Mouse (Mus musculus): ENCODE measurements around the gene Fam222a.

Gene Fam222a

DNA sequence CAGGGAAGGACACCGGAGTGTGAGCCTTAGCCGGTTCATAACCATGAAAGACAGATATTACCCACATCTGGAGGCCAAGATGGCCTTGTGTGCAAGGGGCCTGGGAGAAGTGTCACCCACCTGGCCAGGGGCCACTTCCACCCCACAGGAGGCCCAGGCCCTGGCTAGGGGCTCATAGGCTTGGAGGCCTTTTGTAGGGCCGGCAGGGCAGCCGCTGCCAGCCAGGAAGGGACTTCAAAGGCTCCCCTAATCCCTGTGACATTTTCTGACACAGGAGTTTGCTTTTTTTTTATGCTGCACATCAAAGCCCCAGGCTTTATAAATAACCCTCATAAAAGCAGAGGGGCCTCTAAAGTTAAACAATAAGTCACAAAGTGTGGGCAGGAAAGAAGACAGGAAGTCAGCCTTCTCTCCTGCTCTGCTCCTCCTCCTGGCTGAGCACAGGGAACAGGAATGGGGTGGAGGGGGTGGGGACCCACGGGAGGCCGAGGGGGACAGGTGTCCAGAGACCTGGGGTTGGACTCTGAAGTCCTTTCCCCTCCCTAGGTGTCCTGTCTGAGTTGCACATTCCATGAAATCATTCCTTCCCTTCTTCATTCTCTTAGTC lies 16.8 kb upstream of the Fam222a start:
- TF ChIP-seq GATA4 (IDR thresholded peaks at IDR 0.05; ENCODE audit: insufficient replicate concordance, low read length): no peak

DNA sequence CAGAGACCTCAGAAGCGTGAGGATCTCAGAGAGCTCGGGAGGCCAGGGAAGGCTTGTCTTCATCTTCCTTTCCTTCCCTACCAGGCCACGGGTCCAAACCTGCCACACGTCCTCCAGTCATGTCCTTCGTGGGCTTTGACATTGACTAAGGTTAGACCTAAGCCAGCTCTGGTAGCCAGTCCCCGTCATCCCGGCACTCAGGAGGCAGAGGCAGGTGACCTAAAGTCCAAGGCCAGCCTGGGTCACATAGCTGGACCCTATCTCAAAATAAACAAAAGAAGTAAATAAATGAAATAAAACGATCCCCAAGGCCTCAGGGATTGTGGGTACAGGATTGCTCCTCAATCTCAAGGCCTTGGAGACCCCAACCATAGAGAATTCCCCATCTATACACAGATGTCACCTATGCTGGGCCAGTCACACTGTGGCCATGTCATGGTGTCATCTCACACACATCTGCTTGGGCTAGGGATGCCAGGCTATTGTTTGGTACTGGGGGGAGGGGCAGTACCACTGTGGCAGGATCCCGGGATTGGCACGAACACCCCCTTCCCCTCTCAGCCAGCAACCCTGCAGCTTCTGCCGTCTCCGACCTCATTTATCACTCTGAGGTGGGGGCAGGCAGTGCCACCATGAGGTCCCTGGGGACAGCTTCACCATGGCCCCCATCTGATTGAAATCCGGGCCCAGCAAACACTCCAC lies 15.2 kb upstream of the Fam222a start:
- no peak for TF ChIP-seq GATA4 (IDR thresholded peaks at IDR 0.05; ENCODE audit: insufficient replicate concordance, low read length)

DNA sequence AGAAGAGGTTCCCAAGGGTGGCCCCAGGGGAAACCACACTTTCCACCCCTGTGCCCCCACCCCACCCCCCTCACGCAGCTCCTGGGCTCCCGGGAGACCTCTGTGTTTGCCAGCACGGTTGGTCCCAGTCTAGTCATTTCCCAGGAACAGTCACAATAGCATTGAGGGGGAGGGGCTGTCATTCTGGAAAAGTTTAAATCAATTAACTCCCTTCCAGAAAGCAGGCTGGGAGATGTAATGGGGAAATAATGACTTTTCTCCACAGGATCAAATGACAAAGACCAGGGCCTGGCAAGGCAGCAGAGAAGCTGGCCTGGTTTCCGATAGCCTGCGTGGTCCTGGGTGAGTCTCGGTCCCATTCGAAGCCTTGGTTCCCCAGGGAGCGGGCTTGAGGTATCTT lies 14.1 kb upstream of the Fam222a start:
- no peak for TF ChIP-seq GATA4 (IDR thresholded peaks at IDR 0.05; ENCODE audit: insufficient replicate concordance, low read length)

DNA sequence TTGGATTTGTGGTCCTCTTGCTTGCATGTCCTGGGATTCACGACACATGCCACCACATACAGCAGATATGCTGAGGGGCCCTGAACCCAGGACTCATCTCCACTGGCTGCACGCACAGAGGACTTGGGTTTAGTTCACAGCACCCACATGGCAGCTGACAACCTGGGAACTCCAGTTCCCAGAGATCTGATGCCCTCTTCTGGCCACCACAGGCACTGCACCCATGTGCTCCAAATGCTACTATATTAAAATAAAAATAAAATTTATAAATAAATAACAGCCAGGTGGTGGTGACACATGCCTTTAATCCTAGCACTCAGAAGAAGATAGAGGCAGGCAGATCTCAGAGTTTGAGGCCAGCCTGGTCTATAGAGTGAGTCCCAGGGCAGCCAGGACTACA lies 12.4 kb upstream of the Fam222a start:
- no peak for TF ChIP-seq GATA4 (IDR thresholded peaks at IDR 0.05; ENCODE audit: insufficient replicate concordance, low read length)

DNA sequence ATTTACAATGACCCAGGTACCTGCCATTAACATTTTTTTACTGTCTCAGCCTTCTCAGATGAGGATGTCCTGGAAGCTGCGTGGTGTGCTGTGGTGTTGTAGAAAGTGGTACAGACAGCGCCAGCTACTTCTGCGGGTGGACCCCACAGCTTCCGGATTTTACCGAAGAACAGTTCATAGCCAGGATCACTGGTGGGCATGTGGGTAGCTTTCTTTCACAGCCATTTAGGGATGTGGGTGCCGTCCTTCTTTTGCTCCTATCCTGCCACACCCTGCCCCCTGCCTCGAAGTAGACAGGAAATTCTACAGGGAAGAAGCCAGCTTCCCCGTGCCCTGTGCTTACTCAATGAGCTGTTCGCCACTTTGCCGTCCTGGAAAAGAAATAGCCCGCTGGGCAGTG lies 11.7 kb upstream of the Fam222a start:
- TF ChIP-seq GATA4 (IDR thresholded peaks at IDR 0.05; ENCODE audit: insufficient replicate concordance, low read length): no peak

DNA sequence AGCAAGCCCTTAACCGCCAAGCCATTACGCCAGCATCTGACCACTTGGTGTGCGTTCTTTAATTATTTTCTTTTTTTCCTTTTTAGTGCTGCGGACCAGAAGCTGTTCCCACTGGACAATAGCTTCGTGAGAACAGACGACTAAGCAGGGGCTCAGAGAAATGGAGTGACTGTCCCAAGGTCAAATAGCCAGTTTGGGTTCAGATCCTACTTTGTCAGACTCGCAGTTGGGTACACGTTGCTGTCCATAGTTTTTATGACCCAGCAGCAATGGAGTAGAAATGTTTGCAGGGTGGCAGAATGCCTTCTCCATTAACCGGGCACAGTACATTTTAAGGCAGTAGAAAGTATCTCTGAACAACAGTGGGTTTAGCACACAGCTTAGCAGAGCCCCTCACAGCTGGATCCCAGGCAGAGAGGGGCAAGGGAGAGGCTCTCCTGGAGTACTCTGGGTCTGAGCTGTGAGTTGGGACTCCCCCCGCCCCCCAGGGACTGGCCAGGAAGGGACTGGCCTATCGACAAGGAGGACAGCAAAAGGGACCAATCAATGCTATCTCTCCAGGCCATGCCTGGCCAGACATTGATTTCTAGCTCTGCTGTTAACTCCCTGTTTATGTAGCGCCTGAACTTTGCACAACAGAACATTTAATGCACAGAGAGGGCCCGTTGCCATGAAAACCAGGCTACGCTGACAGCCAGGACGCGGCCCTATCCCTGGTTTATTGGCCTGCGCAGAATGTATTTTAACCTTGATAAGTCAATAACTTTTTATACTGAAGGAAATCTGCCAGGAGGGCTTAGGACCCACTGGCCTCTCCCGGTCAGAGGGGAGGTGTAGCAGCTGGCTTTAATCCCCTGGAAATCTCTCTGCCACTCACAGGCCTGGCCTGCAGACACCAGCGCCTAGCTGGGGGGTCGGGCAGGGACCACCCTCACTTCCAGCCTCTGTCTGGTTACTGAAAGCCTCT lies 9.8 kb upstream of the Fam222a start:
- no peak for TF ChIP-seq GATA4 (IDR thresholded peaks at IDR 0.05; ENCODE audit: insufficient replicate concordance, low read length)

DNA sequence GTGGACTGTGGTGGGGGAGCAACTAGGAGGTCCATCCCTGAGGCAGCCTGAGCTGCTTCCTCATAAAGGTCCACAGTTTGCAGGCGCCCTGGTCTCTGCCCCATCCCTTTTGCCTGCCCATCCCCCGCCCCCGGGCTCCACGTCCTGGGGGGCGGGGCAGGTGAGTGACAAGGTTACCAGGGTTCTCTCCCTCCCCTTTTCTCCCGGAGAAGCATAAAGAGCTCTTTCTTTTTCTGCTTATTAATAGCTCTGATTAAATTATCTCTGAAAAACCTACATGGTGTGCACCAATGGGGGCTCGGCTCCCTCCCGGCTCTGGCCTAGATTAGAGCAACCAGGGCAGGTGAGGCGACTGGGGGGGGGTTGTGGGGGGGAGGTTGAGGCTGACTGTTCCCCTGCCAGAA lies 7.3 kb upstream of the Fam222a start:
- no peak for TF ChIP-seq GATA4 (IDR thresholded peaks at IDR 0.05; ENCODE audit: insufficient replicate concordance, low read length)

DNA sequence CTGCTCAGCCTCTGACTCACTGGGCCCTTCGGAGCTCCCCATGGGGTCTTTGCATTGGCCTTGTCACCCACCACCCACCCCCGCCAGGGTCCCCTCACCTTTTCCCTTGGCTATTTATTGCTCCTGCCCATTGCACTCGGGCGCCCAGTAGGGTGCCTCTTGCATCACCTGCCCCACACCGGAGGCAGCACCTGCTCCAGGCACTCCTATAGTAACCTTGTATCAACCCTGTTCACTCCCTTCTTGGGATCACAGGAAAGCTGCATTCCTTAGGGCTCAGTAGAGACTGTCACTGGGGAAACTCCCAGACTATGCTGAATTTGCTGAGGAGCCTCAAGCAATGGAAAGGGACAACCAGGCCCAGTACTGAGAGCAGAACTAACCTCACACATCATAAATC lies 6.9 kb upstream of the Fam222a start:
- no peak for TF ChIP-seq GATA4 (IDR thresholded peaks at IDR 0.05; ENCODE audit: insufficient replicate concordance, low read length)

DNA sequence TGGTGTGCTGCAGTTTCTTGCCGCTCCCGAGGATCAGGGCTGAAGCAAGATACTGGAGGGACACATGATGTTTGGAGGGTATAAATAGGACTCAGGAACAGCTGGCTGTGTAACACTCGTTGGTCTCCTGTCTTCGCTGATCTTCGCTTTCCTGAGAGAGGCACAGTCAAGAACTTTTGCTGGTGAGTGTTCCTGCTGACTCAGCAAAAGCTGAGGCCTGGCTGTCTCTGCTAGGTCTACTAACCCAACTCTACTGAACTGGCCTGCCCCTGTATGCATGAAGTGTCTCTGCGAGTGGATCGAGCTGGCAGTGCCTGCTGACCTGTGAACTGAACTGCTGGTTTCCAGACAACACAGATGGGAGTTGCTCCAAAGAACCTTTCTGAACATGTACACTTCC lies 3.8 kb upstream of the Fam222a start:
- no peak for TF ChIP-seq GATA4 (IDR thresholded peaks at IDR 0.05; ENCODE audit: insufficient replicate concordance, low read length)

DNA sequence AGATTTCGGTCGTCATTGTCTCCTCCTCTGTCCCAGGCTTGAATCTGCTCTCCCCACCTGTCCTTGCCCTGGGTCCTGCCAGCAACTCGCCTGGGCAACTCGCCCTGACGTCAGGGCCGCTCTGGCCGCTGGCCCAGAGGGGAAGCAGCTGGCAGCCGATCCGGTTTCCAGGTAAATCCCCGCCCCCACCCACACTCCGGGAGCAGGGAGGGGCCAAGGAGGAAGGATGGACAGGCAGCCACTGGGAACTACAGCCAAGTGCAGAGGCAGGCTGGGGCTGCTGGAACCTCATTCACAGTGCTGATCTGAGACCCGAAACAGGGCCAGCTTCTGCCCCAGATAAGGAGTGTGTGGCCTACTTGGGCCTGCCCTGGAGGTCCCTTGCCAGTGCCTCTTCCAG lies 2.5 kb upstream of the Fam222a start:
- TF ChIP-seq GATA4 (IDR thresholded peaks at IDR 0.05; ENCODE audit: insufficient replicate concordance, low read length): no peak

DNA sequence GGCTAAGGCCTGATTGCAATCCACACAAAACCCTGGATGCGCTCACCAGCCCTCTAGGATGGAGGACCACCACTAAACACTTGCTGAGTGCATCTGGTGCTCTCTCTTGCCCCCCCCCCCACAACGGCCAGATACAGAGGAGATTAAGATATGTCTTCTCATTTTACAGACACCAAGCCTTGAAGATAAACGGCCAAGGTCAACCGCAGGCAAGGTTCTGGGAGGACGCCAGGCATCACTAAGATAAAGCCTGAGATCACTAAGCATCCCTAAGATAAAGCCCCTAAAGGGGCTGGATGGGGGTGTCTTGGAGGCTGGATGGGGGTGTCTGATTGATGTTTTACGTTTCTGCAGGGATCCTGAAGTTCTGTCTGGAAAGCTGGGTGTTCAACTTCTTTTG lies 2.1 kb upstream of the Fam222a start:
- TF ChIP-seq GATA4 (IDR thresholded peaks at IDR 0.05; ENCODE audit: insufficient replicate concordance, low read length): no peak

DNA sequence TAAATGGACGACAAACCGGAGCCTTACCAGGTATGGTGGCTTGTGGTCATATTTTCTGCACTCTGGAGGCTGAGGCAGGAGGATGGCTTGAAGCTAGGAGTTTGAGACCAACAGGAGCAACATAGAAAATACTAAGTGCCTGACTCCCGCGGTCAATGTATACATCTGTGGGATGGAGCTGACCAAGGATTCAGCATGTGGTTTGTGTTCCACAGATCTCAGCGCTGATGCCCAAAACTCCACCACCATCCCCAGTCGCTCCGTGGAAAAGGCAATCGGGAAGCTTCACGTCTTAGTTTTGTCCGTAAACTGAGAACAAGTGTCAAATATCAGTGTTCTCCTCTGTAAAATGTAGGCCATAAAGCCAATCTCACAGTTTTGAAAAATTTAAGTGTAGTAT lies 1.4 kb upstream of the Fam222a start:
- TF ChIP-seq GATA4 (IDR thresholded peaks at IDR 0.05; ENCODE audit: insufficient replicate concordance, low read length): no peak

DNA sequence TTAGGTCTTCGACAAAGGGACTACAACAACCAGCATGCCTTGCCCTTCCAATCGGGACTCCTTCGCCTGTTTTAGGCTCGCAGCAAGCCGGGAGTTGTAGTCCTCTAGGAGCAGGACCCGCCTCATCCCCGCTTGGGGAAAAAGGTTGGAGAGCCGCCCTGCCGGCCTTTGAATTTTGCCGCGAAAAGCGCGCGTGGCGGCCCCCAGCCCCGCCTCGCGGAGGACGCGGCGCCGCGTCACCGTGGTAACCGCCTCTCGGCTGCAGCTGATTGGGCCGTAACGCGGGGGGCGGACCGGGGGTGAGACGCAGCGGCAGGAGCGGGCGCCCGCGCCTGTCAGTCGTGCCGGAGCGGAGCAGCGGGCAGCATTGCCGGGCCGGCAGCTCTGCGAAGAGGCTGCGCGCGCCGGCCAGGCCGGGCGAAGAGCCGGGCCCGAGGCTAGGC lies 720 bp upstream of the Fam222a start:
- no peak for TF ChIP-seq GATA4 (IDR thresholded peaks at IDR 0.05; ENCODE audit: insufficient replicate concordance, low read length)

DNA sequence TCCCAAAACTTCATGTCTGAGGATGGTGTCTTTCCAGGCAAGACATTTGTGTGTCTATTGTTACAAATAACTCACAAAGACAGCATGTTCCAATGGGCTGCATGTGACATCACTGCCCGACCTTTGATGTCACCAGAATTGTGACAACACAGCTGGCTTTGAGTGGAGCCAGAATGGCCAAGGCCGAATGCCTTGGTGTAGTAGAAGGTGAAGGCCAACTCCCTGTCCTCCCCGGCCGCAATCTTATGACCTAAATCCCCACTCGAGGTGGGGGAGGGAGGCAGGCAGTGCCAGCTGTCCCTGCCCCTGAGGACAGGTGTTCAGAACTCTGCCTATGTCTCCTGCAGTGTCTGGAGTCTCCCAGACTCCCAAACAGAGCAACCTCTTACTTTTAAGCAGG lies 1.0 kb downstream of the Fam222a start:
- no peak for TF ChIP-seq GATA4 (IDR thresholded peaks at IDR 0.05; ENCODE audit: insufficient replicate concordance, low read length)

DNA sequence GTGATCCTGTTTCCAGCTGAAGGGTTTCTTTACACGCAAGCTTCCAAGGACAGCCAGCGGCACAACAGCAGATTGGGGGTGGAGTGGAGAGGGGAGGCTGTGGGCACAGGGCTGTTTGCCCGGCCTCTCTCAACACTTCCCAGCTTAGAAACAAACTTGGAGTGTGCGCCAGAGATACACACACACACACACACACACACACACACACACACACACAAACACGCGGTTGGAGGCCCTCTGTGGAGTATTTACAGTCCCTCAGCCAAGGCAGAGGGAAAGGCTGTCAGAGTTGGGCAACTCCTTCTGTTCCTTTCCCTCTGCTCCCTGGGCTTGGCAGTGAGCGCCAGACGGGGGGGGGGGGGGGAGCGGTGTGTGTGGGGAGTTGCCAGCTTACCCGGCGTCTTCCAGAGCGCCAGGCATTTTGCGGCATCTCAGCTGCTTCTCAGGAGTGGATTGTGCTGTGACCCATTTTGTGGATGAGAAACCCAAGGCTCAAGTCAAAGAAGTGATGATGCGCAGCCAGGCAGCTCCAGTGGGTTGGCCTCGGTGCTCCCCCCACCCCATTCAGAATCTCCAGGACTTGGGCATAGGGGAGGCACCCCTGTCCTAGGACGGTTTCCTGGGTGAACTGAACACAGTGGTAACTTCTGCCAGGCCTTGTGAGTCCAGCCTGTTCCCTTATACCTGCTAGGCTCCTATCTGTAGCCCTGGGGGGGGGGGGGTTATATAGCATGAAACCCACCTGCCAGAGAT lies 2.3 kb downstream of the Fam222a start:
- no peak for TF ChIP-seq GATA4 (IDR thresholded peaks at IDR 0.05; ENCODE audit: insufficient replicate concordance, low read length)

Data from liver, adult (tissue).